In the genomic region with DNA sequence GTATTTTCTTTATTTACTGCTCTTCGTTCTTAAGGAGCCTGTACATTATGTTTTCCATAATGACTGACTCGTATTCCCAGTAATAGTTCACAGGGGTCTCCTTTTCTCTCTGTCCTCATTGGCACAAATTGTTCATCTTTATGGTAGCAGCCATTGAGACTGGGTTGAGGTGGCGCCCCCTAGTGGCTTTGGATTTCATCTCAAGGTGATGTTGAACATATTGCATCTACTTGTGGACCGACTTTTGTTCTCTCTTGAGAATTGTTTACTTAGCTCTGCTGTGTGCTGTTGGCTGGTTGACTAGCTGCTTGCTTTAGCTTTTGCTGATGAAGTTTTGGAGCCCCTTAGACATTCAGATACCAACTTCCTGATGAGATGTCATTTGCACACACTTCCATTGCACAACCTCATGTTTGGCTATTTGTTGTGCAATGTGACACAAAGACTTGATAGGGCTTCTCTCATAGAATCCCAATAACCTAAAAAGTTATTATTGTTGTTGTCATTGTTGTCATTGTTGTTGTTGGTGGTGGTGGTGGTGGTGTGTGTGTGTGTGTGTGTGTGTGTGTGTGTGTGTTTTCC, we compare ENCODE assay signal across 10 mouse cellular contexts. TPM values are rescaled to one million over a fixed set of nuclear protein-coding genes. Genes with fewer than 3 reads are reported as not detected.
DNase-seq lines count a peak whose midpoint lies in the region; ATAC-seq and TF ChIP-seq lines count a peak whose summit lies in the region.
"Had no signal": no experiment of that assay in that cellular context is flagged by ENCODE, and none has a peak within 500 bp of the region (broad histone marks: within the 10 kb centered on the region; RNA-seq: fewer than 3 reads in every experiment).

No protein-coding gene starts in this region.

- no peak overlapping the region for H3K9ac ChIP-seq in liver, postnatal 0 days (replicated peaks)
- no peak overlapping the region for H3K9ac ChIP-seq in stomach, postnatal 0 days (ENCODE audit: low read length)

- no peaks in the 10 kb centered on the region; the same call in 1 of the 2 replicates for H3K4me1 ChIP-seq in liver, postnatal 0 days (ENCODE audit: insufficient read depth)
- no peaks in the 10 kb centered on the region for H3K4me1 ChIP-seq in stomach, postnatal 0 days (replicated peaks; ENCODE audit: control insufficient read depth, insufficient read depth)

- TF ChIP-seq EP300 in liver, postnatal 0 days (IDR thresholded peaks at IDR 0.05; ENCODE audit: low read depth), result no peak
- TF ChIP-seq EP300 in stomach, postnatal 0 days (optimal IDR thresholded peaks at IDR 0.05), result no peak

- no peak for ATAC-seq in liver, postnatal 0 days
- ATAC-seq in stomach, postnatal 0 days (ENCODE audit: low FRiP score, low TSS enrichment), result no peak
- no peak for ATAC-seq in erythroid progenitor cell, adult 5-6 weeks (replicated peaks; ENCODE audit: low FRiP score, poor library complexity, severe bottlenecking)

- H3K4me2 ChIP-seq in liver, postnatal 0 days (ENCODE audit: low read depth, low read length), result no peak overlapping the region
- H3K4me2 ChIP-seq in stomach, postnatal 0 days (replicated peaks; ENCODE audit: low read depth), result no peak overlapping the region

- no peaks in the 10 kb centered on the region for H3K36me3 ChIP-seq in liver, postnatal 0 days (replicated peaks; ENCODE audit: insufficient read depth, low read length)
- H3K36me3 ChIP-seq in stomach, postnatal 0 days (ENCODE audit: control insufficient read depth, insufficient read depth, low read length), result no peaks in the 10 kb centered on the region

- DNase-seq in adrenal gland, postnatal 25 days, result peak; percentile 50
- no peak for DNase-seq in adrenal gland, adult 2 months
- DNase-seq in left cerebral cortex, postnatal 14 days (ENCODE audit: low spot score in 2 of 2), result peak; percentile 20 to 22
- DNase-seq in left cerebral cortex, adult 11 months (ENCODE audit: low spot score), result no peak
- DNase-seq in brain, adult 2 months (ENCODE audit: low read depth, low spot score), result peak; percentile 37
- peak; percentile 69 for DNase-seq in liver, postnatal 0 days
- DNase-seq in stomach, postnatal 0 days (ENCODE audit: low spot score), result peak; percentile 31

- intact Hi-C loops in left cerebral cortex, postnatal 14 days (cut with DNase I), result no loop called here

- peak; percentile 77 for TF ChIP-seq CTCF in liver, postnatal 0 days (IDR thresholded peaks at IDR 0.05; ENCODE audit: low read depth)
- TF ChIP-seq CTCF in stomach, postnatal 0 days (IDR thresholded peaks at IDR 0.05; ENCODE audit: low read depth), result peak; percentile 61

- 45% methylated on average over 4 of the region's 4 CpGs for WGBS in liver, postnatal 0 days (ENCODE audit: insufficient replicate concordance)
- WGBS in stomach, postnatal 0 days, result 59% methylated on average over 4 of the region's 4 CpGs

- H3K9me3 ChIP-seq in liver, postnatal 0 days (ENCODE audit: low read length), result no peaks in the 10 kb centered on the region
- H3K9me3 ChIP-seq in stomach, postnatal 0 days (ENCODE audit: control insufficient read depth, low read length), result no peaks in the 10 kb centered on the region

- H3K4me3 ChIP-seq in liver, postnatal 0 days (ENCODE audit: low read depth, low read length), result no peak overlapping the region
- H3K4me3 ChIP-seq in stomach, postnatal 0 days (ENCODE audit: low read depth, low read length), result no peak overlapping the region

- H3K27me3 ChIP-seq in liver, postnatal 0 days (ENCODE audit: insufficient read depth, low read length), result no peaks in the 10 kb centered on the region
- H3K27me3 ChIP-seq in stomach, postnatal 0 days (ENCODE audit: control insufficient read depth, insufficient read depth, low read length), result no peaks in the 10 kb centered on the region

- H3K27ac ChIP-seq in liver, postnatal 0 days (ENCODE audit: low read depth), result no peak overlapping the region
- H3K27ac ChIP-seq in stomach, postnatal 0 days (replicated peaks), result no peak overlapping the region

RNA-seq across cellular contexts. Expression of a gene that starts 14.0 kb away (rescaled TPM):
- 93.7 and 145 TPM in 2 replicates for total RNA-seq in adrenal gland, postnatal 25 days (2021)
- 100 to 1,000 TPM; 163 to 230 TPM for total RNA-seq in adrenal gland, adult 2 months (2021)
- 26.0 and 50.3 TPM in 2 replicates for polyA plus RNA-seq in adrenal gland, adult 2 months (2012; rRNA removed)
- total RNA-seq in left cerebral cortex, postnatal 14 days (2021), result 10 to 100 TPM; 18.1 to 28.5 TPM
- 3.0 and 3.3 TPM in 2 replicates for polyA plus RNA-seq in liver, postnatal 0 days (2015; fragmentation: Nextera tagmentation; extraction: Ambion mirVana)
- 5.5 TPM in 2 replicates for polyA plus RNA-seq in stomach, postnatal 0 days (2015; fragmentation: Nextera tagmentation; extraction: Ambion mirVana)
- 8.0 and 14.1 TPM in 2 replicates for total RNA-seq in erythroid progenitor cell, adult 5-6 weeks (2015; ENCODE audit: low replicate concordance)
- 1.1 and 3.2 TPM in 2 replicates for total RNA-seq in erythroid progenitor cell, adult 5-6 weeks (2017; ENCODE audit: low replicate concordance)

RNA-seq across cellular contexts. Expression of a gene that starts 36.1 kb away (rescaled TPM):
- total RNA-seq in adrenal gland, postnatal 25 days (2021), result 109 and 114 TPM in 2 replicates
- 100 to 1,000 TPM in 1 of 2 experiments, 10 to 100 TPM in 1; 98.1 to 104 TPM for total RNA-seq in adrenal gland, adult 2 months (2021)
- 12.8 and 21.1 TPM in 2 replicates for polyA plus RNA-seq in adrenal gland, adult 2 months (2012; rRNA removed)
- total RNA-seq in left cerebral cortex, postnatal 14 days (2021), result 10 to 100 TPM; 81.9 to 87.6 TPM
- polyA plus RNA-seq in liver, postnatal 0 days (2015; fragmentation: Nextera tagmentation; extraction: Ambion mirVana), result 46.9 and 50.8 TPM in 2 replicates
- polyA plus RNA-seq in stomach, postnatal 0 days (2015; fragmentation: Nextera tagmentation; extraction: Ambion mirVana), result 62.2 and 64.8 TPM in 2 replicates
- total RNA-seq in erythroid progenitor cell, adult 5-6 weeks (2015; ENCODE audit: low replicate concordance), result 77.5 and 105 TPM in 2 replicates
- 34.4 and 55.2 TPM in 2 replicates for total RNA-seq in erythroid progenitor cell, adult 5-6 weeks (2017; ENCODE audit: low replicate concordance)

RNA-seq across cellular contexts. Expression of a gene that starts 58.2 kb away (rescaled TPM):
- total RNA-seq in adrenal gland, postnatal 25 days (2021), result not detected in 2 replicates
- not detected for total RNA-seq in adrenal gland, adult 2 months (2021)
- polyA plus RNA-seq in adrenal gland, adult 2 months (2012; rRNA removed), result not detected in 2 replicates
- total RNA-seq in left cerebral cortex, postnatal 14 days (2021), result not detected
- polyA plus RNA-seq in liver, postnatal 0 days (2015; fragmentation: Nextera tagmentation; extraction: Ambion mirVana), result not detected in 2 replicates
- polyA plus RNA-seq in stomach, postnatal 0 days (2015; fragmentation: Nextera tagmentation; extraction: Ambion mirVana), result not detected in 2 replicates
- total RNA-seq in erythroid progenitor cell, adult 5-6 weeks (2015; ENCODE audit: low replicate concordance), result not detected in 2 replicates
- total RNA-seq in erythroid progenitor cell, adult 5-6 weeks (2017; ENCODE audit: low replicate concordance), result not detected in 2 replicates
- polyA plus RNA-seq: liver, embryonic 16.5 days; stomach, embryonic 14.5 days had no signal

Comparison
In these comparisons a context has a peak if more than half of its experiments do, and no peak if none do; other contexts are left out.
1. DNase-seq: peak in adrenal gland, postnatal 25 days (single experiment), left cerebral cortex, postnatal 14 days (2 of 2), brain, adult 2 months (single experiment), liver, postnatal 0 days (single experiment) and stomach, postnatal 0 days (single experiment); none in adrenal gland, adult 2 months (single experiment) and left cerebral cortex, adult 11 months (single experiment).